Mouse (Mus musculus) cerebellum, adult 2 months (tissue): Measurements from ENCODE around the gene Vwc2. TPM values are rescaled to one million over a fixed set of nuclear protein-coding genes. Genes with fewer than 3 reads are reported as not detected.

Source experiments
- DNase-seq, 2 experiments: peaks; one replicate each; pipeline ENCODE4 v3.0.0; 2021
- H3K27ac ChIP-seq: fragments of 200-500 bp; 2 replicates; pipeline ENCODE4 v1.5.1; 2012; ENCODE audit warnings: low read length, control low read depth, inconsistent platforms; ENCODE audit not compliant: insufficient read depth
- H3K27me3 ChIP-seq: fragments of 200-500 bp; 2 replicates; pipeline ENCODE4 v1.6.1; 2012; ENCODE audit warnings: inconsistent platforms, mild to moderate bottlenecking, low read length, moderate library complexity; ENCODE audit not compliant: control insufficient read depth, insufficient read depth
- H3K4me1 ChIP-seq: fragments of 200-500 bp; 2 replicates; pipeline ENCODE4 v1.6.1; 2011; ENCODE audit warnings: low read length; ENCODE audit not compliant: control insufficient read depth, insufficient read depth
- H3K4me3 ChIP-seq: fragments of 200-500 bp; replicated peaks from 2 replicates; pipeline ENCODE3; 2011; ENCODE audit warnings: mild to moderate bottlenecking, low read depth, low read length, control low read depth; ENCODE audit not compliant: insufficient read depth
- CTCF ChIP-seq: fragments of 200-500 bp; IDR thresholded peaks from 2 replicates; pipeline ENCODE4 v1.5.1; 2011; ENCODE audit warnings: low read depth, mild to moderate bottlenecking, control low read depth, low read length, moderate library complexity, borderline replicate concordance; ENCODE audit not compliant: insufficient read depth
- POLR2A ChIP-seq: fragments of 200-500 bp; IDR thresholded peaks from 2 replicates; pipeline ENCODE4 v1.6.1; 2011; ENCODE audit warnings: low read length, control low read depth, borderline replicate concordance; ENCODE audit not compliant: insufficient read depth
- WGBS: fragments of 180-500 bp; shearing (Covaris S2); methylation state at CpG from one replicate; pipeline ENCODE4 v1.1.7; 2018; 5-methylcytosine and 5-hydroxymethylcytosine counted together
- polyA plus RNA-seq: library from polyadenylated mRNA; depleted of rRNA; stranded (reverse); fragments of >200 nt; gene quantifications from 2 replicates; pipeline ENCODE4 v1.2.3, GENCODE M21; 2012; rRNA removed

Gene Vwc2
- polyA plus RNA-seq: 7.7 and 11.8 TPM in 2 replicates

- peaks cover 2% of the 10 kb centered on the region for H3K27me3 ChIP-seq
- H3K4me1 ChIP-seq: no peaks in the 10 kb centered on the region; the same call in 1 of the 2 replicates
- no peak within 1 kb of the TSS for H3K27ac ChIP-seq
- TF ChIP-seq POLR2A (no peak), CTCF (no peak)
- no peak within 1 kb of the TSS for H3K4me3 ChIP-seq
- peak in 1 of 2 experiments; percentile 11 for DNase-seq
- 1% methylated on average over 28 of the region's 28 CpGs for WGBS
Measured at GRCm38 (mm10) chr11:11113576-11114233, at the start of gene Vwc2. Gene Vwc2, plus strand, starts transcription at chr11:11114223.

GRCm38 (mm10) chr11:11088162-11088756, 25.8 kb upstream of the Vwc2 start:
- DNase-seq: no peak
- TF ChIP-seq POLR2A (no peak), CTCF (no peak)
- WGBS: 26% methylated on average over 1 of the region's 1 CpGs
- Histone ChIP-seq H3K4me3 (no peak overlapping the region), H3K27me3 (no peaks in the 10 kb centered on the region), H3K4me1 (no peaks in the 10 kb centered on the region), H3K27ac (no peak overlapping the region)

GRCm38 (mm10) chr11:11097606-11098005, 16.4 kb upstream of the Vwc2 start:
- Histone ChIP-seq H3K4me3 (no peak overlapping the region), H3K27me3 (no peaks in the 10 kb centered on the region), H3K4me1 (no peaks in the 10 kb centered on the region), H3K27ac (no peak overlapping the region)
- 97% methylated on average over 1 of the region's 1 CpGs for WGBS
- no peak for TF ChIP-seq CTCF
- TF ChIP-seq POLR2A: no peak
- DNase-seq: no peak

- TF ChIP-seq POLR2A: no peak
- TF ChIP-seq CTCF: no peak
- Histone ChIP-seq H3K4me1 (no peaks in the 10 kb centered on the region), H3K4me3 (no peak overlapping the region), H3K27me3 (no peaks in the 10 kb centered on the region), H3K27ac (no peak overlapping the region)
- 71% methylated on average over 4 of the region's 4 CpGs for WGBS
- no peak for DNase-seq
Measured at GRCm38 (mm10) chr11:11098282-11098681, 15.7 kb upstream of the Vwc2 start.

GRCm38 (mm10) chr11:11099011-11099410, 15.0 kb upstream of the Vwc2 start:
- Histone ChIP-seq H3K27me3 (no peaks in the 10 kb centered on the region), H3K27ac (no peak overlapping the region), H3K4me1 (no peaks in the 10 kb centered on the region), H3K4me3 (no peak overlapping the region)
- DNase-seq: no peak
- whole genome bisulfite sequencing: 93% methylated on average over 5 of the region's 5 CpGs
- TF ChIP-seq CTCF: no peak

- TF ChIP-seq CTCF: no peak
- no peak for TF ChIP-seq POLR2A
- Histone ChIP-seq H3K4me1 (no peaks in the 10 kb centered on the region), H3K4me3 (no peak overlapping the region), H3K27ac (no peak overlapping the region), H3K27me3 (no peaks in the 10 kb centered on the region)
- 54% methylated on average over 1 of the region's 1 CpGs for WGBS
- DNase-seq: no peak
Measured at GRCm38 (mm10) chr11:11102182-11102581, 11.8 kb upstream of the Vwc2 start.

- DNase-seq: no peak
- TF ChIP-seq POLR2A (no peak), CTCF (no peak)
- 31% methylated on average over 1 of the region's 1 CpGs for WGBS
Measured at GRCm38 (mm10) chr11:11102620-11103019, 11.4 kb upstream of the Vwc2 start.

GRCm38 (mm10) chr11:11108922-11109321, 5.1 kb upstream of the Vwc2 start:
- Histone ChIP-seq H3K4me1 (no peaks in the 10 kb centered on the region; the same call in 1 of the 2 replicates), H3K27ac (no peak overlapping the region), H3K4me3 (no peak overlapping the region), H3K27me3 (no peaks in the 10 kb centered on the region; the same call in 1 of the 2 replicates)
- DNase-seq: no peak
- WGBS: 45% methylated on average over 3 of the region's 3 CpGs
- TF ChIP-seq POLR2A (no peak), CTCF (no peak)

More at GRCm38 (mm10) chr11:11102620-11103019, 11.4 kb upstream of the Vwc2 start:
- no peaks in the 10 kb centered on the region for H3K4me1 ChIP-seq
- H3K27me3 ChIP-seq: no peaks in the 10 kb centered on the region
- H3K4me3 ChIP-seq: no peak overlapping the region
- H3K27ac ChIP-seq: no peak overlapping the region
